Mouse (Mus musculus): Measurements from ENCODE around the gene Acsbg1.
"Not testable (repeated sequence)": the region's sequence is repeated elsewhere in the genome, so short reads cannot be mapped to it uniquely, and the experiment has no call there.

The Acsbg1 gene

DNA sequence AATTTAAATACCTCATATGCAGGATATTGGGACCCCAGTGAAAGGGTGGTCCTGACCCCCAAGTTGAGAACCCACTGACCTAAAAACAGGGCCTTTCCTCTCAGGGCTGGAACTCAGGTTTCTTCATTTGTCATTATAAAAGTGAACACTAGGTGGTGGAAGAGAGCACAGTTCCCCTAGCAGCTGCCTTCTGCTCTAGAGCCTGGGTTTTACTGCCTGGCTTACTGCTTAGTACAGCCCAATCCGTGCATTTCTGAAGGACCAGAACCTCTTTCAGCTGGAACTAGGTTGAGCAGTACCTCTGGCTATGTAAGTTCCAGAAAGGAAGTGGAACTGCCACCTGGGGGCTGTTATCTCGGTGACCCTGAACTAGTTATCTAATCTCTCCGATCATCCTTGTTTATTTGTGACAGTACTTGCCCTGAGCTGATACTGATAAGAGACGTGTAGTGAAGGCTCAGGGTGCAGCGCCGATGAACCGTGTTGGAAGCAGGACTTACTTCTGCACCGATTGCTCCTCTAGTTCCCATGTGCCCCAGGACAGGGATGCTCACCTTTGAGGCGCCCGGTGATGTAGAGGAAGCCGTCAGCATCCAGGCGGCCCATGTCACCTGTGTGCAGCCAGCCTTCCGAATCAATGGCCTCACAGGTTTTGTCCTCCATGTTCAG lies 47.4 kb downstream of the Acsbg1 start:
- DNase-seq (ENCODE audit: low read depth, low spot score) = peak; percentile 68

DNA sequence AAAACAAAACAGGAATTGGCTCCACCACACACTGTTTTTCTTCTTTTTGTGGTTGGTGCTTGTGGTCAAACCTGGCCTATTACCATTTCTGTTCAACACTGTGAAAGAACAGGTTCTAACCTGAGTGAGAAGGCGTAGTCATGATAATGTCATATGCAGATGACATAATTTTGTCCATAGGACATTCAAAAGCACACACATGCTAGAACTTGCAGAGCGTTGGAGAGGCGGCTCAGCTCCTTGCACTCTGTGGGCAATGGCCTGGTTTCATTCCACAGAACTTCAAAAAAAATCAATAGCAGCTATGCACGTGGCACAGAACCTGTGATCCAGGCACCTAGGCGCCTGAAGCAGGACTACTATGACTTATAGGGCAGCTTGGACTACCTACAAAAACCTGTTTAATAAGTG lies 48.9 kb downstream of the Acsbg1 start:
- no peak for DNase-seq (ENCODE audit: low read depth, low spot score)

DNA sequence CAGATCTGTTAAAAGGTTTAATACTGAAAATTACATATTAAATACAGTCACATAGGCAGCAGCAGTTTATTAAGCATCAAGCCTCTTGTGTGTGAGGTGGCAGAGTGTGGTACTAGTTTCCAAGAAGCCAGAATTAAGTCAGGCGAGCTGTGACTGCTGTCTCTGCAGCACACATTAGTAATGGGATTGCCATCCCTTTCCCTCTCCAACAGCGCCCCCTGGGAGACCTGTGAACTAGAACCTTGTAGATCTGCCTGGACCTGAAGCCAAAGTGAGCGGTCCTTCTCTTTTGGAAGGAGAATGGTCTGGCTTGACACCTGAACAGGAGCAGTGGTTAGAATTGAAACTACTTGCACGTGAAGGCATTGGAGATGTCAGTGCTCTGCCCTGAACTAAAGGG lies 56.8 kb downstream of the Acsbg1 start:
- DNase-seq (ENCODE audit: low read depth, low spot score) = peak; percentile 75

DNA sequence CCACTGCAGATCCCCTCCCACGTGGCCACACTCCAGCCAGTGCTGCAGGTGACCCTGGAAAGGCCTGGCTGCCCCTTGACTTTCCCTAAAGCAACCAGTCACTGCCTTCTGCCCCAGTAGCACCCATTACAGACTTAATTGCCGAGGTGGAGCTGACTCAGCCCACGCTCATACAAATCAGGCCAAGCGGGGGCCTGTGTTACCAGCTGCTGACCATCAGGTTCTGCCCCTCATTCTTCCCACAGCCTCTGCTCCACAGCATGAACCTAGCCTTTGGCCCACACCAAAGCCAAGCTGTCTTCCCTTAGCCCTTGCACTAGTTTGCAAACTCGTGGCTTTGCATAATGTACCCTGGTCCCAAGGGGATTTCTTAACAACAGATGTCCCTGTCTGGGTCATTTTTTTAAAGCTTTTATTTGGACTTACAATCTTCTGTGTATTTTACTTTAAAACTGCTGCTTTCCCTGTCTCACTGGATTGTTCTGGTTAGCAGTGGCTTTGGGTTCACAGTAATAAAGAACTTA lies 57.5 kb downstream of the Acsbg1 start:
- DNase-seq (ENCODE audit: low read depth, low spot score) = no peak

DNA sequence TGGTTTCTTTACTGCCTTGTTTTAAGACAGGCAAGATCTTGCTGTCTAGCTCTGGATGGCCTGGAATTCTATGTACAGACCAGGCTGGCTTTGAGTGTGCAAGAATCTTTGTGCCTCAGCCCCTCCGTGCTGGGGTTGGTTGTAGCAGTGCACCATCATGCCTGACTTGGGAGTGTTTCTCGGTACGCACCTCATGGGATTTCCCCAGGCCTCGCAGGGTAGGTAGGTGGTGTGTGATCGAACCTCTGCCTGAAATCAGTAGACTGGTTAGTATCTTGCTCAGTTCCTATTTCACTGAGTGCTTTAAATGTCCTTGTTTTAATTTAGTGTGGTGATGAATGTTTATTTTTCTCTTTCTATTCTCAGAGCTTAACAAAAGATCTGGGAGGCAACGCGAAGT lies 58.8 kb downstream of the Acsbg1 start:
- no peak for DNase-seq (ENCODE audit: low read depth, low spot score)

DNA sequence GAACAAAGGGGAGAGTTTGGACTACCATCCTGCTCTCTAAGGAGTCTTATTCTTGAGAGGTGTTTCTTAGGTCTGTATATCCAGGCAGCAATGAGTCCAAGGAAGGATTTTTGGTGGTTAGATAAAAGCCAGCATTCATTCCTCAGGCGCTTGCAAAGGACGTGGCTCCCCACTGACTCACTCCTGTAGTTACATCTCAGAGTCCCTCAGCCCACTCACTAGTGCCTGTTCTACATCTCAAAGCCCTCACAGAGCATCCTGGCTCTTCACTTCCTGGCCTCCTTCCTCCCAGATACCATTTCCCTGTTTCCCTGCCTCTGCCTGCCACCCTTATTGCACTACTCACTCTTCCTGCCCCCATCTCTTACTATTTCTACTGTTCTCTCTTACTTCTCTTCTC lies 59.3 kb downstream of the Acsbg1 start:
- peak; percentile 72 for DNase-seq (ENCODE audit: low read depth, low spot score)

DNA sequence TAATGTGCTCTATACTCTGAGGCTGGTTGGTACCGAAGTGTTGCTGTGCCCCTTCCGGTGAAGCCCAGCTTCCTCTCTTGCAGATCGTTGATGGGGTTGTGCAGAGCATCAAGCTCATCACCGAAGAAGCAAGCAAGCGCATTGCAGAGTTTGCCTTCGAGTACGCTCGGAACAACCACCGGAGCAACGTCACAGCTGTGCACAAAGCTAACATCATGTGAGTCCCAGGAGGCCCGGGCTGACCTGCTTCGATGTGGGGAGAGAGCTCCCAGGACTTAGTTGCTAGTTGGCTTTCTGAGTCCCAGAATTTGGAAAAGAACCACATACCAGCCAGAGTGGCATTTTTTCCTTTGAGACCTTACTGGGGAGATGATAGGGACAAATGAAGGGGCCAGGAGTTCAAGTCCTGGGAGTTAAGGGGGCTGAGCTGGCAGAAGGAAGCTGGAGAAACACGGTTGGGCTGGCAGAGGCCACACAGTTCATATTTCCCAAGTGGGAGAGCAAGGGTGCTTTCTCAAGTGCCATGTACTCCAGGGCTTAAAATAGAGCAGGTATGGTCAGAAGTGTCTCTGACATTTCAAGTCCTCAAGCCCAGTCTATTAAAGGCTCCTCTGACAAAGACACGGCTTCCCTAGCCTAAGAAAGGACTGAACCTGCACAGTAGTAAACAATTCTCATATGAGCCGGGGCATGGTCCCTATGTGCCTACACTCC lies 64.8 kb downstream of the Acsbg1 start:
- no peak for DNase-seq (ENCODE audit: low read depth, low spot score)

DNA sequence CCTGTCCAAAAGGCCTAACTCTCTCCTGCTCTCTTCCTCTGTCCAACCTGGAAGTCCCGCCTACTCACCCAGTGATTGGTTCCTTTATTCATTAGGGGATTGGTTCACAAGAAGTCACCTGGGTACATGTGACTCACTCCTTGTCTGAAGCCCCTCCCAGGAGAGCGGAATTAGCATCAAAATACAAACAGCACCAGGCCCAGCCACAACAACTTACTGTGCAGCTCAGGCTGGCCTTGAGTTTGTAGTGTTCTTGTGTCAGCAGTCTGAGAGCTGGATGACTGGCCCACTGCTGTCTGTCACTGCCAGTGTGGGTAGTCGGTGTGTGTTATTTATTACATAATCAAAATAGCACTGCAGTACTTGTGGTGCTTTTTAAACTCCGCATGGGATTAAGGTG lies 68.0 kb downstream of the Acsbg1 start:
- not testable (repeated sequence) for DNase-seq (ENCODE audit: low read depth, low spot score)

DNA sequence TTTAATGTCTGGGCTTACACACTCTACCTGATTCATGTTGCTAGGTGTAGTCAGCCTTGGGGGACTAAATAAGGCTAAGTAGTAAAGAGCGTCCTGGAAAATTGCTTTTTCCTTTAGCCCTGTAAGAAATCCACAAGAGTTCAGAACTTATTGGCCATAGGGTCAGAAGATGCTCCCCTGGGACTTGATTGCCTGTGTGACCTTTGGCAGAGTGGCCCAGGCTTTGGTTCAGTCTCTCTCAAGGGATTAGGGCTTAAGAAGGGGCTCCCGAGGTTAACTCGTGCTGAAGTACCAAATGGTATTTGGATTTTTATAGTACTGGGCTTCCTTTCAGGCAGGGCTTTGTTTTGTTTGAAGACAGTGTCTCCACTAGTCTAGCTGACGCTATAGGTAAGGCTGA lies 73.8 kb downstream of the Acsbg1 start:
- DNase-seq (ENCODE audit: low read depth, low spot score) = no peak

DNA sequence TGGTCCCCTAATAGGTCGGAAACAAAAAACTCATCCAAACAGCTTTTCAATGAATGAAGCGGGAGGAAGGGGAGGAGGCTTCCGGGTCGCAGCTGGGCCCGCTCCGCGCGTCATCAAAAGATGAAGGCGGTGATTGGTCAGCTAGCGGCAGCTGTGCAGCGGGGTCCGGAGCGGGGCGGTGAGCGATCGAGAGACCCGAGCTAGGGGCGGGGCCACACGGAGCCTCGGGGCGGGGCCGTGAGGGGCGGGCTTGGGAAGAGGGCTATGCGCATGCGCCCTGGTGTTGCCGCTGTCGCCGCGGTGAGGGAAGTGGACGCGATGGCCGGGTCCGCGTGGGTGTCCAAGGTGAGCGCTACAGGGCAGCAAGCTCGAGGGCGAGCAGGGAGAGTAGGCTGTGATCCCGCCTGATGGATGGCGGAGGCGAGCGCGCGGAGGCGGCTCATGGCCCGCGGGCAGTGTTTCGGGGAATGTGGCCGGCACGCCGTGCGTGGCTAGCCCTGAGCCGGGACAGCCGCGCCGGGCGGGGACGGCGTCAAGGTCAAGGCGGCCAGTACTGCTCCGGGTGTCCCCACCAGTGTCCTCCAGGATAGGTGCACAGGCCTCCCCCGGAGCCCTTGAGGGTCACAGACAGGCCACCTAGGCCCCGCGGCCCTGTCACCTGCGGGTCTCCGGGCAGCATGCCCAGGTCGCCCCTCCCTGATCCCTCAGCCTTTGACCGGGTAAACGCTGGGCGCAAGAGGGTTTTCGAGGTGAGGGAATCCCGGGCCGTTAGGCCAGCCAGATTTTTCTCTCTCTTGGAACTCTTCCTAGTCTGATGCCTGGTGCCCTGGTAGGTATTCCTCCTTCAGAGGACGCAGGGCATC lies 75.2 kb downstream of the Acsbg1 start, which contains the start of gene Idh3a:
Gene Idh3a, plus strand, starts transcription at position 136 of the 863 bp plus-strand sequence.
- DNase-seq (ENCODE audit: low read depth, low spot score) = peak; percentile 97

DNA sequence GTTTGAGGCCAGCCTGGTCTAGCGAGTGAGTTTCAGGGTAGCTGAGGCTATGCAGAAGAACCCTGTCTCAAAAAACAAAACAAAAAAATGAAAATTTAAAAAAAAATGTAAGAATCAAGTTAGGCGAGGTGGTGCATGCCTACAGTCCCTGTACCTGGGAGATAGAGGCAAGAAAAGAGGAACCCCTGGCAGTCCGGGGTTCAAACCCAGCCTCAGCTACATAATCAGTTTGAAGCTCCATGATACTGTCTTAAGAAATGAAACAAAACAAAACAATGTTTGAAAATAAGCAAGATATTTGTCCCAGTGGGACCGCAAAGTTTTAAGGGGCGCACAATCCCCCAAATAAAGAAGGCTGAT lies 75.9 kb downstream of the Acsbg1 start:
- no peak for DNase-seq (ENCODE audit: low read depth, low spot score)

DNA sequence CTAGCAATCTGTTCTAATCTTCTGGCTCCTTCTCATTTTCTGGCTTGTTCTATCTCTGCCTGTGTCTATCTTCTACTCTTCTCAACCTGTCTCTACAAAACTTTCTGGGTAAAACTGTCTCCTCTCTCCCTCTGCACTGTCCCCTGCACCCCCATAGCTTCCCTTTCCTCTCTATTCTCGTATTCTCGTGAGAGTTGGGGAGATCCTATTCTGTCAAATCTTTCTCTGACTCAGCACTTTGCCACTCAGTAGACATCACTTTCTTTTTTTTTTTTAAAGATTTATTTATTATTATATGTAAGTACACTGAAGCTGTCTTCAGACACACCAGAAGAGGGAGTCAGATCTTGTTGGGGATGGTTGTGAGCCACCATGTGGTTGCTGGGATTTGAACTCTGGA lies 77.5 kb downstream of the Acsbg1 start:
- not testable (repeated sequence) for DNase-seq (ENCODE audit: low read depth, low spot score)

DNA sequence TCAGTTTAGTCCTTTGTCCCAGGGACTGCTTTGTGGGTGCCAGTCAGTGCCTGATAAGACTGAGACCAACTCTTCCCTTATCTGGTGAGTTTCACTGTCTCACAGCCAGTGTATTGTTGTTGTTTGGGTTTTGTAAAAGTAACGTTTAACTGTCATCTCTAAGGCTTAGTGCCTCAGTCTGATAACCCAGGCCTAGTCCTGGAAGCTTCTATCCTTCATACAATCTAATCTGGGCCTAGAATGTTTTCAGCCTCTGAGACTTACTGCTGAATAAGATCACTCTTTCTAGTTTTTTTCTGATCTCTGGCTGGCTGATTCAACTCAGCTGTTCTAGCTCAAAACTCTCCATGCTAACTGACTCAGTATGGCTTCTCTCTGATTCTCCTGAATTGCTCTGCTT lies 78.0 kb downstream of the Acsbg1 start:
- DNase-seq (ENCODE audit: low read depth, low spot score) = no peak

DNA sequence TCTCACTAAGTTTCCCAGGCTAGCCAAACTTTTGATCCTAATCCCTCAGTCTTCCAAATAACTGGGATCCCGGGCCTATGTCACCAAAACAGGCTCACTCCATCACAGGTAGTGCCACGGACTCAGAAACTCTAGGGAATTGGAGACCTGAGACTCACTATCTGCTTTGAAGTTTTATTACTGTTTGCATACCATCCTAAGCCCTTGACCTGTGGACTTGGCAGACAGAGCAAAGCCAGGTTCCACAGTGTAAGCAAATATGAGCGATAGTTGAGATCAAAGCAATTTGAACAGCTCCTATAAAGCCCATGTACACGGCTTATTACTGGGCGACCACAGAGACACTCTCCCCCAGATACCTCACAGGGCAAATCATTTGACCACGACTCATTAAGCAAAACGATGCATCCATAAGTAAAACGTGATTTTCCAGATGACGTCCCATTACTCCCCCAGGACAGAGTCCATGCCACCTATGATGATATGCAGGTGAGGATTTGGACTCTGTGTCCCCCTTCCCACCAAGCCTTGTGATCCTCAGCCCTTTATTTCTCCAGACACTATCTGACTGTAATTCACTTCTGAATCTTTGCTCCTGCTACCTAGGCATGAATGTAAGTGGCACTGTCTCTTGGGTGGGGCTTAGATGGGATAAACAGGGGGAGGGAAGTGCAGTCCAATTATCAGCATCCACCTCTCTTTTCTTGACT lies 90.4 kb downstream of the Acsbg1 start:
- DNase-seq (ENCODE audit: low read depth, low spot score) = no peak

DNA sequence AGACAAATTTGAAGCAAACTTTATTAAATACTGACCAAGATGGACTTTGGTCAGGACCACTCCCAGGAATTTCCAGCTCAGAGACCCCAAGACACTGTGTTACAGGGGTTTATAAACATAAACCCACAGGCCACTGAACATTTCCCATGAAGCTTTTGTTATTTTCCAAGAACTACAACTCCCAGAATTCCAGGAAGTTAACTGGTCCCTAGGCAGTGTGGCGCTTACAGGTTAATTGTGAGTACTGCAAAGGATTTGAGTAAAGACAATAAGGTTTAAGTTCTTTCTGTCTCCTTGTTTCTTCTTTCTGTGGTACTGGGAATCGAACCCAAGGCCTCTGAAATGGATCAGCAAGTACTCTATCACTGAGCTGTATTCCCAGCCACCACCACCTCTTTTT lies 92.9 kb downstream of the Acsbg1 start:
- peak; percentile 31 for DNase-seq (ENCODE audit: low read depth, low spot score)

DNA sequence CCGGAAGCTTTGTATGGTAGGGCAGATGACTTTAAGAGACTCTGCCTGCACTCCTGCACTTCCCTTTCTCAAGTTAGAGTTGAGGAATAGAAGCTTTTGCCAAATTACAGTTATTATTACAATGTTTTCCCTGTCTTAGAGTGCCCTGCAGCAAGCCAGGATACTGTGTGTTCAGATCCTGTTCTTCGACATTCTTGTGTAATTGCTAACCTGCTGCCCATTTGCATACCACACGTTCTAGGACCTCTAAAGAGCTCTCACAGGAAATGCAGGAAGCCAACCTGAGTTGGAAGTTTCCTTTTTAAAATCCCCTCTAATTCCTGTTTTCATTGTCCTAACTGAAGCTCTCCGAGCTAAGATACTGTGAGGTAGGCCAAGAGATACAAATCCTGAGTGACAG lies 94.7 kb downstream of the Acsbg1 start:
- no peak for DNase-seq (ENCODE audit: low read depth, low spot score)

DNA sequence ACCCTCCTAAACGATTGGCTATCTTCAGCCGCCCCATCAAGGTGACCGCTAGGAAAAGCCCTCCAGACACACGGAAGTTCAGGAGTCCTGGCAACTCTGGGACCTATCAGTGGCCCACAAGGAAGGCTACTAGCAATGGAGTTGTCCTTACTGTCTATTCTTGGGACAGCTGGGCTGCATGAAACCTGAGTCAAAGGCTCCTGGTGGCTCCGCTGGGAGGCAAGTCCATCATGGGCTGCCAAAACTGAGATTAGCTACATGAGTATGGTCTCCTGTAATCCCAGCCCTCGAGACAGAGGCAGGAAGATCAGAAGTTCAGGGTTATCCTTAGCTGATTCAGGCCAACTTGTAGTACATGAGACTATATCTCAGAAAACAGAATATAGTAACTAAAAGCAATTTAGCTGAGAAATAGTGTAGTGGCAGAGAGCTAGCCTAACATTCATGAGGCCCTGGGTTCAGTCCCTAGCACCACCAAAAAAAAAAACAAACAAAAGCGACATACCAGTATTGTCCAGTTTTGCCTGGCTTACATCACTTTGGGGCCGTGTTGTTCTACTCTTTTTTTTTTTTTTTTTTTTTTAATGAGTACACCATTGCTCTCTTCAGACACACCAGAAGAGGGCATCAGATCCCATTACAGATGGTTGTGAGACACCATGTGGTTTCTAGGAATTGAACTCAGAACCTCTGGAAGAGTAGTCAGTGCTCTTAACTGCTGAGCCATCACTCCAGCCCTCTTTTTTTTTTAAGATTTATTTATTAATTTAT lies 100.7 kb downstream of the Acsbg1 start:
- DNase-seq (ENCODE audit: low read depth, low spot score) = no peak

DNA sequence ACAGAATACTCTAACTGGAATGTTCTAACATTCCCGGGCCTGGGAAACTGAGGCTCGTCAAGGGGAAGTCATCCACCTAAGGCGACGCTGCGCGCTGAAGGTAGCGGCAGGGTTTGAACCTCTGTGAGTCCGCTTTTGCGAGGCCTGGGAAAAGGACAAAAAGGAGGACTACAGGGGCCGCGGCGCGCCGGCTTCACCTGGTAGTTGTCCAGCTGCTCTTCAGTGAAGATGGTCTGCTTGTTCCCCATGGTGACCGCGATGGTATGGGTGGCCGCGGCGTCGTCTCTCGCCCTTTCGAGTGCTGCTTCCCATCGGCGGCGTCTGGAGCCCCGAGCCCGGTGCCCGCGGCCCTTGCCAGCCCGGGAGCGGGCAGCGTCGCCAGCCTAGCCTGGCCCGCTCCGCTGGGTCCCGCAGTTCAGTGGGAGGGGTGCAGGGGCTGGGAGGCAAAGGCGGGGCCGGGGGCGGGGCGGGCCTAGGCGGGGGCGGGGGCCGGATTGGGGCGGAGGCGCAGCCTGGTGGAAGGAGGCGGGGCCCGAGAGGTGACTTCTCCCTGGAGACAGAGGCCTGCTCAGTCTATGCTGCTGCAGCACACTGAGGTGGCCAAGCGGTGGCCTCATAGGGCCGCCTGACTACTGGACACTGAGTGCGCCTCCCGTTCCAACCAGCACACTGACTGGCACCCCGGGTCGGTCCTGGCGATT lies 101.7 kb downstream of the Acsbg1 start, which contains the start of gene Cib2:
Gene Cib2, minus strand, starts transcription at position 448 of the 701 bp plus-strand sequence.
- peak; percentile 93 for DNase-seq (ENCODE audit: low read depth, low spot score)

DNA sequence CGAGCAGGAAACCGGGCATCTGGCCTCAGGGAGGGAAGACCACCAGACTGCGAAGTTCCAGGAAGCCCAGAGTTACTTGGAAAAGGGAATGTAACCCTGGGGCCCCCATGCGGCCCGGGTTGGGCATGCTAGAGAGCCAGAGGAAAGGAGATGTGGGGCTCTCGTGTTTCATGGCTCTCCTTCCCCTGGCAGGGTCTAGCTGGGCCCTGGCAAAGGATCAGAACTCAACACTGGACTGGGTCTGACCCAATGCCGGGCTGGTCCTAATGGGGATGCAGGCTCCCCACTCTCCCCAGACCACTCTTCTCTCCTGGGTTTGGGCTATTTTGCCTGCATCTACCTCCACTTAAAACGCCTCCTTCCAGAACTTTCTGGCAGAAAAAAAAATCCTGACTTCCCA lies 102.9 kb downstream of the Acsbg1 start:
- no peak for DNase-seq (ENCODE audit: low read depth, low spot score)

DNA sequence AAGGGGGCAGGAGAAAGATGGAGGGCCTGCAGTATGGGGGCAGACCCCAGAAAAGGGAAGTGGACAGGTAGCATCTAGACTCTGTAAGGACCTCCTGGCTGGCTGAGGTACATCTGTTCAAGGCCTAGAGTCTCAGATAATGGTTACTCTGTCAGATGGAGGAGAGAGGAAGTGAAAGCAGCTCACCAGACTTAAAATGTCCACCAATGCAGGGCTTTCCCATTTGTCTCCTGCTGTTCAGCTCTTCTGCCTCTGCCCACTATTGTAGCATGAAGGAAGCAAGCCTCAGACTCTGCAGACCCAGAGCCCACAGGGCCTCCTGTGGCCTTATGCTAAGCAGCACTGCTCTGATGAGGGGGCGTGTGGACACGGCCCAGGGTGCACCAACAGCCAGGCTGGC lies 106.6 kb downstream of the Acsbg1 start:
- DNase-seq (ENCODE audit: low read depth, low spot score) = peak; percentile 31
